Mouse (Mus musculus): ENCODE data around the gene Abhd14a. TPM values are rescaled to one million over a fixed set of nuclear protein-coding genes. Genes with fewer than 3 reads are reported as not detected.
A peak's percentile ranks its signal among the peaks of the same experiment; 100 is the strongest.

Gene Abhd14a
- polyA plus RNA-seq, 1 experiment from 2014 or later = 43.2 TPM

DNA sequence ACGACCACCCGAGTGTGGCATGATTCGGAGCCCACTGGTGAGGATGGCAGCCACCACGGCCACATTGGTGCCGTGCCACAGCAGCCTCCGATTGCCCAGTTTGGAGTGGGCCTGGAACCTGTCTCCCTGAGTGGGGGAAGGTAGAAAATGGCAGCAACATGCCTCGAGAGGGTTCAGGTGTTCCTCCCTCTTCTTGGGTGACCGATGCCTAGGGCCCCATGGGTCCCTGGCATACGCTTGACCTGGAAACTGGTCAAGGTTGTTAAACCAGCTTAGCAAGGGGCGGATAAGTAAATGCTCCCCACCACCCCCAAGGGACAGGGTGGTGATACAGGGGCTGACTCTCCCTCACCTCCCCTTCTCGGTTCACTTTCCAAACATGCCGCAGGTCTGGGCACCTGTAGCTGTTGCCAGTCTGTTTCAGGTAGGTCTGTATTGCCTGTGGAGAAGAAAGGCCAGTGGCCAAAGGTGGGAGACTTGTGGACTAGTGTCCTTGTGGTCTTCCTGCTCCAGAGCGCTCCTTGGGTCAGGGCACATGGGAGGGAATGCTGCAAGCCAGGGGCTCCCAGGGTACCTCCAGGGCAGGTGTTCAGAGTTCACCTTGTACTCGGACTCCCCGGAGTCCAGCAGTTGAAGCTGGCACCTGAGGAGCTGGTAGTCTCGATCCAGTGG is 25.7 kb upstream of the Abhd14a start:
- H3K4me3 ChIP-seq (ENCODE audit: low read depth, low read length) = no peak overlapping the region
- H3K27me3 ChIP-seq (ENCODE audit: control insufficient read depth, insufficient read depth, low read length) = no peaks in the 10 kb centered on the region
- no peaks in the 10 kb centered on the region for H3K36me3 ChIP-seq (ENCODE audit: control insufficient read depth, insufficient read depth, low read length)
- H3K9me3 ChIP-seq (ENCODE audit: control insufficient read depth, low read length) = no peaks in the 10 kb centered on the region
- H3K4me1 ChIP-seq (ENCODE audit: control insufficient read depth, insufficient read depth, low read length) = peaks cover 10% of the 10 kb centered on the region
- ATAC-seq (ENCODE audit: insufficient number of reproducible peaks, low FRiP score, low TSS enrichment, low read depth) (no peak), DNase-seq (ENCODE audit: low spot score) (no peak)
- H3K9ac ChIP-seq (ENCODE audit: low read length) = no peak overlapping the region
- 93% methylated on average over 16 of the region's 16 CpGs for WGBS
- H3K4me2 ChIP-seq (ENCODE audit: low read depth, severe bottlenecking) = no peak overlapping the region
- H3K27ac ChIP-seq (replicated peaks; ENCODE audit: low read depth, low read length) = no peak overlapping the region

GRCm38 (mm10) chr9:106472321-106472720 is 24.8 kb upstream of the Abhd14a start:
- Histone ChIP-seq H3K9me3 (ENCODE audit: control insufficient read depth, low read length) (no peaks in the 10 kb centered on the region), H3K4me1 (ENCODE audit: control insufficient read depth, insufficient read depth, low read length) (peaks cover 3% of the 10 kb centered on the region), H3K27ac (replicated peaks; ENCODE audit: low read depth, low read length) (no peak overlapping the region), H3K4me3 (ENCODE audit: low read depth, low read length) (no peak overlapping the region), H3K4me2 (ENCODE audit: low read depth, severe bottlenecking) (no peak overlapping the region), H3K27me3 (ENCODE audit: control insufficient read depth, insufficient read depth, low read length) (no peaks in the 10 kb centered on the region), H3K36me3 (ENCODE audit: control insufficient read depth, insufficient read depth, low read length) (no peaks in the 10 kb centered on the region), H3K9ac (ENCODE audit: low read length) (no peak overlapping the region)
- DNase-seq (ENCODE audit: low spot score) (no peak), ATAC-seq (ENCODE audit: insufficient number of reproducible peaks, low FRiP score, low TSS enrichment, low read depth) (no peak)
- WGBS = 74% methylated on average over 4 of the region's 4 CpGs

DNA sequence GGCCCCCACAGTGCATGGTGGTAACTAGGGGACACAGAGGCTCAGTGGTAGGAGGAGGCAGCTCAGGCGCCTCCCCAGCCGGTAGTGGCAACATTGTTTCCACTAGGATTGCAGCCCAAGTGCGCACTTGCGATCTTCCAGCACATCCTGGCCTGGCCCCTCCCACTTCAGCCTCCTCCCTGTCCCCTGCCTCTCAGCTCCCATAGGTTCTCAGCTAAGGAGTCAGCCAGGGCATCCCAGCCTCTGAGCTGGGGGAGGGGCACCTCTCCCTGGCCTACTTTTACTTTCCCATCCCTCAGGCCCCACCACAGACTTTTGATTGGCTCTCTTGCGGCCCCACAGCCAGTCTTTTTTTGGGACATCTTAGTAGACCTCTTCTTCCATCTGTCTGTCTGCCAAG is 24.4 kb upstream of the Abhd14a start:
- DNase-seq (ENCODE audit: low spot score) = no peak

DNA sequence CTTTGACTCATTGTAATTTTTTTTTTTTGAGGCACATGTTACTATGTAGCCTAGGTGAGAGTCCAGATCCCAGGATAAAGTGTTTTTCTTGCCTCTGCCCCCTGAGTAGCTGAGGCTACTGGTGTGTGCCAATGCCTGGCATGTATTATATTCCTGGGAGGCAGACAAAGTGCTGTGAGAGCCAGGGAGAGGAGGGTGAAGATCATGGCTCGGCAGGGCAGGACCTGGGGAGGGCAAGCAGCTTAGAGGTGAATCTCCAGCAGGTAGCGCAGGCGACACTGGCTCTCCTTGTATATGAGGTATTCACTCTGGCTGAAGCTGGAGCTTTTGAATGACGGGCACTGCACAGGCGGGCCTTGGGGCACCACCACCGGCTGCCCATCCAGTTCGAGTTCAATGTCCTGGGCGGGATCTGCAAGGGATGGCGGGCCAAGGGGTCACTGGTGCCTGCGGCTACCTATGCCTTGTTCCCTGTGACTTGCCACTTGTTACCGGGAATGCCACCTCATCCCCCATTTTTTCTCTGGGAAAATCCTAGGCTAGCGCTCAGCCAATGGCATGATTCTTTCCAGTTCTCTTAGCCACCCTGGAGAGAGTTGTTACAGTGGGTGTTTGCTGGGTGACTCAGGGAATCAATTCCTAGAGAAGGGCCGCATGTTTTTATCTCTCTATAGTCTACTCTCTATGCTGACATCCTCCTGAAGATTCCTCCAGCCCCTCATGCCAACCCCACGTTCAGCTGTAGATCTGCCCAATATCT is 23.7 kb upstream of the Abhd14a start:
- Histone ChIP-seq H3K27me3 (ENCODE audit: control insufficient read depth, insufficient read depth, low read length) (no peaks in the 10 kb centered on the region), H3K4me1 (ENCODE audit: control insufficient read depth, insufficient read depth, low read length) (peaks cover 3% of the 10 kb centered on the region), H3K4me2 (ENCODE audit: low read depth, severe bottlenecking) (peak overlapping the region; percentile 18; the same call in 1 of the 2 replicates), H3K36me3 (ENCODE audit: control insufficient read depth, insufficient read depth, low read length) (no peaks in the 10 kb centered on the region), H3K9me3 (ENCODE audit: control insufficient read depth, low read length) (no peaks in the 10 kb centered on the region), H3K4me3 (ENCODE audit: low read depth, low read length) (no peak overlapping the region), H3K27ac (replicated peaks; ENCODE audit: low read depth, low read length) (no peak overlapping the region), H3K9ac (ENCODE audit: low read length) (no peak overlapping the region)
- DNase-seq (ENCODE audit: low spot score) (no peak), ATAC-seq (ENCODE audit: insufficient number of reproducible peaks, low FRiP score, low TSS enrichment, low read depth) (no peak)
- 67% methylated on average over 14 of the region's 14 CpGs for WGBS

More for the DNA sequence above, 24.4 kb upstream of the Abhd14a start:
- no peak overlapping the region for H3K9ac ChIP-seq (ENCODE audit: low read length)
- peak overlapping the region; percentile 18; the same call in 1 of the 2 replicates for H3K4me2 ChIP-seq (ENCODE audit: low read depth, severe bottlenecking)
- no peak overlapping the region for H3K4me3 ChIP-seq (ENCODE audit: low read depth, low read length)
- no peak overlapping the region for H3K27ac ChIP-seq (replicated peaks; ENCODE audit: low read depth, low read length)
- H3K36me3 ChIP-seq (ENCODE audit: control insufficient read depth, insufficient read depth, low read length) = no peaks in the 10 kb centered on the region
- H3K9me3 ChIP-seq (ENCODE audit: control insufficient read depth, low read length) = no peaks in the 10 kb centered on the region
- WGBS = 11% methylated on average over 5 of the region's 5 CpGs
- H3K27me3 ChIP-seq (ENCODE audit: control insufficient read depth, insufficient read depth, low read length) = no peaks in the 10 kb centered on the region
- H3K4me1 ChIP-seq (ENCODE audit: control insufficient read depth, insufficient read depth, low read length) = peaks cover 3% of the 10 kb centered on the region
- ATAC-seq (ENCODE audit: insufficient number of reproducible peaks, low FRiP score, low TSS enrichment, low read depth) = no peak

DNA sequence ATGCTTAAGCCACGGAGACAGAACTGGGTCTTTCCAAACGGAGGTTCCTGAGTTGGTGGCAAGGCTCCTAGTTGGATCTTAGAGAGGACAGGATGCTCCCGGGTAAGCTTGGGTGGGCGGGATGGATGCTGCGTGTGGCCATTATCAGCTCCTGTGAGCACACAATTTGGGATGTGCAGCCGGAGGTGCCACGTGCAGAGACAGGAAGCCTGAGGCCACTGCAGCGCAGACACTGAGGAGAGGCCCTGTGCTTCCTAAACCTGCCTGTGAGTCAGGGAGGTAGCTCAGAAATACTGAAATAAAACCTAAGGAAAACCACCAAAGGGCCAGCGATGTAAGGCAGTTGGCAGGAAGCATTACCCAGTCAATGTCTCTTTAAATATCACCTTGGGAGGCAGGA is 22.3 kb upstream of the Abhd14a start:
- DNase-seq (ENCODE audit: low spot score) = no peak
- ATAC-seq (ENCODE audit: insufficient number of reproducible peaks, low FRiP score, low TSS enrichment, low read depth) = no peak
- Histone ChIP-seq H3K9ac (ENCODE audit: low read length) (no peak overlapping the region), H3K9me3 (ENCODE audit: control insufficient read depth, low read length) (no peaks in the 10 kb centered on the region), H3K4me3 (ENCODE audit: low read depth, low read length) (no peak overlapping the region), H3K27ac (replicated peaks; ENCODE audit: low read depth, low read length) (no peak overlapping the region), H3K4me2 (ENCODE audit: low read depth, severe bottlenecking) (no peak overlapping the region), H3K4me1 (ENCODE audit: control insufficient read depth, insufficient read depth, low read length) (peaks cover 8% of the 10 kb centered on the region; the same call in 1 of the 2 replicates), H3K36me3 (ENCODE audit: control insufficient read depth, insufficient read depth, low read length) (no peaks in the 10 kb centered on the region), H3K27me3 (ENCODE audit: control insufficient read depth, insufficient read depth, low read length) (no peaks in the 10 kb centered on the region)
- WGBS = 78% methylated on average over 9 of the region's 9 CpGs

DNA sequence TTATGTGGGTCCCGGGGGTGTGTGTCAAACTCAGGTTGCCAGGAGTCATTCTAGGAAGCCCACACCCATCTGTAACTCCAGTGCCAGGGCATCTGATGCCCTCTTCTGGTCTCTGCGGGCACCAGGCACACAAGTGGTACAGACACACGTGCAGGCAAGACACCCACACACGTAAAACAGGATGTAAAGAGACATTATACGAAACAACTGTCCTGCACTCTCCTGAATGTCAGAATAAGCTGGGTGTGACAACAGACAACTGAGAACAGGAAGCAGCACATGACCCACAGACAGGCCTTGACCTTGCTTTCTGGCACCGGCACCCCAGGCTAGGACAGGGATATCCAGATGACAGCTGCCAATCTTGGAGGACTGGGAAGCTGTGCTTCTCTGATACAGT is 21.8 kb upstream of the Abhd14a start:
- Histone ChIP-seq H3K36me3 (ENCODE audit: control insufficient read depth, insufficient read depth, low read length) (no peaks in the 10 kb centered on the region), H3K4me2 (ENCODE audit: low read depth, severe bottlenecking) (no peak overlapping the region), H3K9me3 (ENCODE audit: control insufficient read depth, low read length) (no peaks in the 10 kb centered on the region), H3K4me3 (ENCODE audit: low read depth, low read length) (no peak overlapping the region), H3K27me3 (ENCODE audit: control insufficient read depth, insufficient read depth, low read length) (no peaks in the 10 kb centered on the region), H3K4me1 (ENCODE audit: control insufficient read depth, insufficient read depth, low read length) (peaks cover 11% of the 10 kb centered on the region; the same call in 1 of the 2 replicates), H3K9ac (ENCODE audit: low read length) (no peak overlapping the region), H3K27ac (replicated peaks; ENCODE audit: low read depth, low read length) (no peak overlapping the region)
- WGBS = 63% methylated on average over 6 of the region's 6 CpGs
- DNase-seq (ENCODE audit: low spot score) (no peak), ATAC-seq (ENCODE audit: insufficient number of reproducible peaks, low FRiP score, low TSS enrichment, low read depth) (no peak)

DNA sequence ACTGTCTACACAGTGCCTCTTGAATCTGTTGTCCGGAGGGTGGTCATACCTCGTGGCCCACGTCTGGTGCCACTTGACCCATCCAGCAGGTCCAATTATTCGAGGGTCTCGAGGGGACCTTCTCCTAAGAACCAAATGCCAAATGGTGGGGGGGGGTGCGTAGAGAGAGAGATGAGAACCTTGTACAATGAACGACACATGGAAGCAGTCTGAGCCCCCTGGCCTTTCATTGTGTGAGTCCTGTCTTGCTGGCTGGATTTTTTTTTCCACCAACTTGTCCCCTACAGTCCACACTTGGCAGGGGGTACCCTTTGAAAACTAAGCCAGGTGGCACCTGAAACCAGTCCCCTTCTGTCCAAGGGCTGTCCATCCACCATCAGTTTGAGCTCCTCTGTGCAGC is 20.3 kb upstream of the Abhd14a start:
- H3K4me1 ChIP-seq (ENCODE audit: control insufficient read depth, insufficient read depth, low read length) = peaks cover 11% of the 10 kb centered on the region; the same call in 1 of the 2 replicates
- H3K9ac ChIP-seq (ENCODE audit: low read length) = no peak overlapping the region
- no peak for DNase-seq (ENCODE audit: low spot score)
- no peaks in the 10 kb centered on the region for H3K9me3 ChIP-seq (ENCODE audit: control insufficient read depth, low read length)
- no peak for ATAC-seq (ENCODE audit: insufficient number of reproducible peaks, low FRiP score, low TSS enrichment, low read depth)
- no peak overlapping the region for H3K4me2 ChIP-seq (ENCODE audit: low read depth, severe bottlenecking)
- peaks cover 4% of the 10 kb centered on the region for H3K36me3 ChIP-seq (ENCODE audit: control insufficient read depth, insufficient read depth, low read length)
- H3K4me3 ChIP-seq (ENCODE audit: low read depth, low read length) = no peak overlapping the region
- H3K27me3 ChIP-seq (ENCODE audit: control insufficient read depth, insufficient read depth, low read length) = no peaks in the 10 kb centered on the region
- 91% methylated on average over 7 of the region's 7 CpGs for WGBS
- H3K27ac ChIP-seq (replicated peaks; ENCODE audit: low read depth, low read length) = no peak overlapping the region

- 90% methylated on average over 6 of the region's 6 CpGs for WGBS
- Histone ChIP-seq H3K9ac (ENCODE audit: low read length) (no peak overlapping the region), H3K4me3 (ENCODE audit: low read depth, low read length) (no peak overlapping the region), H3K4me1 (ENCODE audit: control insufficient read depth, insufficient read depth, low read length) (peaks cover 11% of the 10 kb centered on the region; the same call in 1 of the 2 replicates), H3K4me2 (ENCODE audit: low read depth, severe bottlenecking) (no peak overlapping the region), H3K9me3 (ENCODE audit: control insufficient read depth, low read length) (no peaks in the 10 kb centered on the region), H3K27me3 (ENCODE audit: control insufficient read depth, insufficient read depth, low read length) (no peaks in the 10 kb centered on the region), H3K36me3 (ENCODE audit: control insufficient read depth, insufficient read depth, low read length) (peaks cover 7% of the 10 kb centered on the region), H3K27ac (replicated peaks; ENCODE audit: low read depth, low read length) (no peak overlapping the region)
- no peak for ATAC-seq (ENCODE audit: insufficient number of reproducible peaks, low FRiP score, low TSS enrichment, low read depth)
- DNase-seq (ENCODE audit: low spot score) = no peak
Measured at GRCm38 (mm10) chr9:106466721-106467120, 19.2 kb upstream of the Abhd14a start.

Data from limb, embryonic 11.5 days (tissue).